Mouse (Mus musculus): ENCODE results near the gene Nfkbib. TPM values are rescaled to one million over a fixed set of nuclear protein-coding genes. Genes with fewer than 3 reads are reported as not detected.

Nfkbib gene
- polyA plus RNA-seq, 1 experiment = 32.1 TPM

- no peaks in the 10 kb centered on the region; the same call in 1 of the 2 replicates for H3K4me1 ChIP-seq (ENCODE audit: control insufficient read depth, insufficient read depth, low read length)
- no peak overlapping the region for H3K4me3 ChIP-seq (ENCODE audit: insufficient read depth, low read length)
- no peak overlapping the region for H3K27ac ChIP-seq (ENCODE audit: insufficient read depth, low read depth, low read length)
- no peak for TF ChIP-seq CTCF (IDR thresholded peaks at IDR 0.05; ENCODE audit: low read depth, low read length)
- TF ChIP-seq POLR2A (IDR thresholded peaks at IDR 0.05; ENCODE audit: borderline replicate concordance, low read depth, low read length) = no peak
These were observed 7.8 kb upstream of the Nfkbib start for GRCm38 (mm10) chr7:28775129-28775528.

GRCm38 (mm10) chr7:28774164-28774563, 6.9 kb upstream of the Nfkbib start:
- Histone ChIP-seq H3K27ac (ENCODE audit: insufficient read depth, low read depth, low read length) (no peak overlapping the region), H3K4me3 (ENCODE audit: insufficient read depth, low read length) (no peak overlapping the region), H3K4me1 (ENCODE audit: control insufficient read depth, insufficient read depth, low read length) (no peaks in the 10 kb centered on the region)
- TF ChIP-seq POLR2A (IDR thresholded peaks at IDR 0.05; ENCODE audit: borderline replicate concordance, low read depth, low read length) = no peak
- TF ChIP-seq CTCF (IDR thresholded peaks at IDR 0.05; ENCODE audit: low read depth, low read length) = no peak

GRCm38 (mm10) chr7:28773163-28773562, 5.9 kb upstream of the Nfkbib start:
- no peak for TF ChIP-seq CTCF (IDR thresholded peaks at IDR 0.05; ENCODE audit: low read depth, low read length)
- TF ChIP-seq POLR2A (IDR thresholded peaks at IDR 0.05; ENCODE audit: borderline replicate concordance, low read depth, low read length) = no peak
- no peaks in the 10 kb centered on the region for H3K4me1 ChIP-seq (ENCODE audit: control insufficient read depth, insufficient read depth, low read length)
- H3K4me3 ChIP-seq (ENCODE audit: insufficient read depth, low read length) = no peak overlapping the region
- H3K27ac ChIP-seq (ENCODE audit: insufficient read depth, low read depth, low read length) = no peak overlapping the region

GRCm38 (mm10) chr7:28771867-28772266, 4.6 kb upstream of the Nfkbib start:
- Histone ChIP-seq H3K4me3 (ENCODE audit: insufficient read depth, low read length) (no peak overlapping the region), H3K4me1 (ENCODE audit: control insufficient read depth, insufficient read depth, low read length) (peaks cover 6% of the 10 kb centered on the region), H3K27ac (ENCODE audit: insufficient read depth, low read depth, low read length) (no peak overlapping the region)
- TF ChIP-seq POLR2A (IDR thresholded peaks at IDR 0.05; ENCODE audit: borderline replicate concordance, low read depth, low read length) (no peak), CTCF (IDR thresholded peaks at IDR 0.05; ENCODE audit: low read depth, low read length) (no peak)

GRCm38 (mm10) chr7:28770309-28770708, 3.0 kb upstream of the Nfkbib start:
- Histone ChIP-seq H3K27ac (ENCODE audit: insufficient read depth, low read depth, low read length) (no peak overlapping the region), H3K4me1 (ENCODE audit: control insufficient read depth, insufficient read depth, low read length) (peaks cover 6% of the 10 kb centered on the region), H3K4me3 (ENCODE audit: insufficient read depth, low read length) (no peak overlapping the region)
- TF ChIP-seq POLR2A (IDR thresholded peaks at IDR 0.05; ENCODE audit: borderline replicate concordance, low read depth, low read length) (no peak), CTCF (IDR thresholded peaks at IDR 0.05; ENCODE audit: low read depth, low read length) (no peak)

GRCm38 (mm10) chr7:28769414-28769958, 2.2 kb upstream of the Nfkbib start:
- TF ChIP-seq POLR2A (IDR thresholded peaks at IDR 0.05; ENCODE audit: borderline replicate concordance, low read depth, low read length) (no peak), CTCF (IDR thresholded peaks at IDR 0.05; ENCODE audit: low read depth, low read length) (no peak)
- Histone ChIP-seq H3K4me3 (ENCODE audit: insufficient read depth, low read length) (no peak overlapping the region), H3K27ac (ENCODE audit: insufficient read depth, low read depth, low read length) (no peak overlapping the region), H3K4me1 (ENCODE audit: control insufficient read depth, insufficient read depth, low read length) (peaks cover 11% of the 10 kb centered on the region)

- no peak for TF ChIP-seq POLR2A (IDR thresholded peaks at IDR 0.05; ENCODE audit: borderline replicate concordance, low read depth, low read length)
- no peak for TF ChIP-seq CTCF (IDR thresholded peaks at IDR 0.05; ENCODE audit: low read depth, low read length)
These were observed 402 bp downstream of the Nfkbib start for GRCm38 (mm10) chr7:28766910-28767309.

GRCm38 (mm10) chr7:28766173-28766879, 986 bp downstream of the Nfkbib start, which contains the start of gene Sirt2:
TSS of gene Sirt2 (plus strand) at chr7:28766735.
- peak within 1 kb of the TSS; percentile 75 for H3K4me3 ChIP-seq (ENCODE audit: insufficient read depth, low read length)
- H3K27ac ChIP-seq (ENCODE audit: insufficient read depth, low read depth, low read length) = peak within 1 kb of the TSS; percentile 22
- H3K4me1 ChIP-seq (ENCODE audit: control insufficient read depth, insufficient read depth, low read length) = peaks cover 11% of the 10 kb centered on the region
- no peak for TF ChIP-seq POLR2A (IDR thresholded peaks at IDR 0.05; ENCODE audit: borderline replicate concordance, low read depth, low read length)
- no peak for TF ChIP-seq CTCF (IDR thresholded peaks at IDR 0.05; ENCODE audit: low read depth, low read length)

More at GRCm38 (mm10) chr7:28766910-28767309, 402 bp downstream of the Nfkbib start:
- peak overlapping the region; percentile 64 for H3K4me3 ChIP-seq (ENCODE audit: insufficient read depth, low read length)
- no peak overlapping the region for H3K27ac ChIP-seq (ENCODE audit: insufficient read depth, low read depth, low read length)
- peaks cover 11% of the 10 kb centered on the region for H3K4me1 ChIP-seq (ENCODE audit: control insufficient read depth, insufficient read depth, low read length)

- Histone ChIP-seq H3K4me1 (ENCODE audit: control insufficient read depth, insufficient read depth, low read length) (peaks cover 11% of the 10 kb centered on the region), H3K27ac (ENCODE audit: insufficient read depth, low read depth, low read length) (peak overlapping the region; percentile 51), H3K4me3 (ENCODE audit: insufficient read depth, low read length) (peak overlapping the region; percentile 75)
- TF ChIP-seq POLR2A (IDR thresholded peaks at IDR 0.05; ENCODE audit: borderline replicate concordance, low read depth, low read length) (no peak), CTCF (IDR thresholded peaks at IDR 0.05; ENCODE audit: low read depth, low read length) (no peak)
These were observed 2.1 kb downstream of the Nfkbib start for GRCm38 (mm10) chr7:28765211-28765610.

GRCm38 (mm10) chr7:28761907-28762306, 5.4 kb downstream of the Nfkbib start:
- Histone ChIP-seq H3K4me1 (ENCODE audit: control insufficient read depth, insufficient read depth, low read length) (peaks cover 5% of the 10 kb centered on the region; the same call in 1 of the 2 replicates), H3K4me3 (ENCODE audit: insufficient read depth, low read length) (no peak overlapping the region), H3K27ac (ENCODE audit: insufficient read depth, low read depth, low read length) (no peak overlapping the region)
- no peak for TF ChIP-seq POLR2A (IDR thresholded peaks at IDR 0.05; ENCODE audit: borderline replicate concordance, low read depth, low read length)
- no peak for TF ChIP-seq CTCF (IDR thresholded peaks at IDR 0.05; ENCODE audit: low read depth, low read length)
